Mouse (Mus musculus) thymus, adult 2 months (tissue): ENCODE results near the gene Macf1. TPM values are rescaled to one million over a fixed set of nuclear protein-coding genes. Genes with fewer than 3 reads are reported as not detected.

ENCODE experiments used
- DNase-seq: peaks from one replicate; pipeline ENCODE4 v3.0.0; 2021
- H3K27ac ChIP-seq: fragments of 200-500 bp; 2 replicates; pipeline ENCODE4 v1.5.1; 2012; ENCODE audit warnings: low read length, control low read depth; ENCODE audit not compliant: control insufficient read depth, insufficient read depth
- H3K27me3 ChIP-seq: fragments of 200-500 bp; 2 replicates; pipeline ENCODE4 v1.6.1; 2012; ENCODE audit warnings: mild to moderate bottlenecking, low read length, moderate library complexity, mixed read lengths; ENCODE audit not compliant: control insufficient read depth, insufficient read depth
- H3K36me3 ChIP-seq: fragments of 200-500 bp; 2 replicates; pipeline ENCODE4 v1.6.1; 2012; ENCODE audit warnings: mild to moderate bottlenecking, low read length, moderate library complexity; ENCODE audit not compliant: control insufficient read depth, insufficient read depth
- H3K4me1 ChIP-seq: fragments of 200-500 bp; replicated peaks from 2 replicates; pipeline ENCODE4 v1.6.1; 2012; ENCODE audit warnings: low read length; ENCODE audit not compliant: control insufficient read depth, insufficient read depth
- H3K4me3 ChIP-seq: fragments of 200-500 bp; 2 replicates; pipeline ENCODE4 v1.5.1; 2012; ENCODE audit warnings: mild to moderate bottlenecking, low read length, control low read depth, moderate library complexity; ENCODE audit not compliant: control insufficient read depth, insufficient read depth
- CTCF ChIP-seq: fragments of 200-500 bp; IDR thresholded peaks from 2 replicates; pipeline ENCODE4 v1.5.1; 2012; ENCODE audit warnings: mild to moderate bottlenecking, control low read depth, low read length, moderate library complexity, borderline replicate concordance; ENCODE audit not compliant: control insufficient read depth, poor library complexity, insufficient read depth; ENCODE audit errors: extremely low read depth
- POLR2A ChIP-seq: fragments of 200-500 bp; IDR thresholded peaks from 2 replicates; pipeline ENCODE4 v1.6.1; 2012; ENCODE audit warnings: mild to moderate bottlenecking, low read length, control low read depth, moderate library complexity; ENCODE audit not compliant: control insufficient read depth, poor library complexity, insufficient read depth; ENCODE audit errors: extremely low read depth
- WGBS: fragments of 180-500 bp; shearing (Covaris S2); methylation state at CpG from one replicate; pipeline ENCODE4 v1.1.7; 2018; 5-methylcytosine and 5-hydroxymethylcytosine counted together
- polyA plus RNA-seq: library from polyadenylated mRNA; depleted of rRNA; stranded (reverse); fragments of >200 nt; gene quantifications from 2 replicates; pipeline ENCODE4 v1.2.3, GENCODE M21; 2012

Gene Macf1
- polyA plus RNA-seq, 1 experiment, result 121 TPM

DNA sequence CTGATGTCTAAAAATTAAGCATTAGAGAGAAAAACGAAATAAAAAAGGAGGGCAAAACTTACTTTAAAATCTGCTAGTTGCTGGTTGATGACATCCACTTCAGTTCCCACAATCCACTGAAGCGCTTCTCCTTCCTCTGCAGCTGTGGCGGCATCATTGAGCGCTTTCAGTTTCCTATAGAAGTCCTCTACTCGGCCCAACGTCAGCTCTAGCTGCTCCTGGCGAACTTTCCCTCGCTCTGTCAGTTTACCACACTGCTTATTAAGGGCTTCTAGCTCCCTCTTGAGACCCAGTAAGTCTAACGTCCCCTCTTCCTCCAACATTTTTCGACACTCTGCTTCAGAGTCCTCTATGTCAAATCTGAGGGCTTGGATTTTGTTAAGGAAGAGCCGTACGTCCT is 252.2 kb downstream of the Macf1 start:
- no peak overlapping the region for H3K27ac ChIP-seq
- H3K4me1 ChIP-seq, result no peaks in the 10 kb centered on the region
- TF ChIP-seq CTCF, result no peak
- TF ChIP-seq POLR2A, result no peak
- H3K4me3 ChIP-seq, result no peak overlapping the region
- DNase-seq, result no peak
- WGBS, result 79% methylated on average over 12 of the region's 12 CpGs
- peaks cover 41% of the 10 kb centered on the region for H3K36me3 ChIP-seq
- no peaks in the 10 kb centered on the region for H3K27me3 ChIP-seq

DNA sequence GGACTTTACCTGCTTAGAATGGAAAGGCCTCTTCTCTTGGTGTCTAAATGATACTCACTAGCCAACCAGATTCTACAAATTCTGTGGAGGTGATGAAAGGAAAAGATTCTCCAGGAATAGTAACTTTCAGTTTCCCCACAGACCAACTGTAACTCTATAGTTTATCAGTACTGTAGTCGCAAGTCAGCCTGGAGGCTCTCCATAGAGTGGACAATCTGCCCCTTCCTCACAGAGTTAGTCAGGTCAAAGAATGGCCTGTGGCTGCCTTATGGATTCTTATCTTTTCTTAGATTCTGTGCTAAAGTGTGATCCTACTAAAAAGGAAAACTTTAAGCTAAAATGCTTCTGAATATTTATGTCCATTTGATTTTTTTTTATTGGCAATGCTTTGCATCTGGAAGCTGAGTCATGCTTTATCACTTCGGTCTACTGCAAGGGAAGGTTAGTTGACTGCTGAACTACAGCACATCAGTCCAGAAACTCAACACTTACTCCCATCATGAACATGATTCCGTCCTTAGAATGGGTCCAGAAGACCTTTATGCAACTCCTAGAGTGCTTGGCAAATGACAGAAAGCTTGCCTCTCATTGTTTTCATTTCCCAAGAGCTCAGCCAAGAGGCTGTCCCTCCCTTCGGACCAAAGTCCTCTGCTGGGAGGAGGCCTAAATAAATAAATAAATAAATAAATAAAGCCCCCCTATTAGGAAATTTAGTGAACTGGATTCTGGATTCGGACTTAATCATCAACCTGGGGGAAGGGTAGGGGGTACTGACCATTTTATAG is 256.1 kb downstream of the Macf1 start:
- WGBS, result 92% methylated on average over 5 of the region's 5 CpGs
- Histone ChIP-seq H3K27ac (no peak overlapping the region), H3K4me3 (no peak overlapping the region), H3K4me1 (no peaks in the 10 kb centered on the region), H3K27me3 (no peaks in the 10 kb centered on the region), H3K36me3 (peaks cover 19% of the 10 kb centered on the region)
- TF ChIP-seq POLR2A, result no peak
- TF ChIP-seq CTCF, result no peak
- no peak for DNase-seq

- no peak overlapping the region for H3K27ac ChIP-seq
- H3K4me1 ChIP-seq, result no peaks in the 10 kb centered on the region
- no peak for DNase-seq
Measured at GRCm38 (mm10) chr4:123427271-123427899, 256.8 kb downstream of the Macf1 start.

DNA sequence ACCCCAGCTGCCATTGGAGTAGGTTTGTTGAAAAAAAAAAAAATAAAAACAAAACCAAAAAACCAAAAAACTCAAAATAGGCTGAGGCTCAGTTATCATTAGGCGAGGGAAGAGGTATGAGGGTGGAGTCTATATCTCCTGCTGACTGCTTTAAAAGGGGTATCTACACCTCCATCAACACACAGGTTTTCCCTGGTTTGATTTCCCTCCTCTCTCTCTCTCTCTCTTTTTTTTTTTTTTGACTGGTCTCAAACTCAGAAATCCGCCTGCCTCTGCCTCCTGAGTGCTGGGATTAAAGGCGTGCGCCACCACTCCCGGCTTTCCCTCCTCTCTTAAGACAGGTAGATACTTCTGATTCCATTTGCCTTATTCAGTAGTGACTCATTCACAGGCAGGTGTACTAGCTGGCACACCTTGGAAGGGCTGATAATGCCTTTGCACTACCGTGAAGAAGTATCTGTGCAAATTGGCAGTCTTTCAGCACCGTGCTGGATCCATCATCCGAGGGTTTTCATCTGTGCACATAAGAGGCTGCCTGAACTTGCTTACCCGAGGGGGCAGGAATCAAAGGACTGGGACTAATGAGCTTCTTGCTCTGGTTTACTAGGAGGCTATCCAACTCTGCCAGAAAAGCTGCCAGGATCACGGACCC is 257.6 kb downstream of the Macf1 start:
- H3K36me3 ChIP-seq, result peaks cover 7% of the 10 kb centered on the region
- WGBS, result 92% methylated on average over 10 of the region's 10 CpGs
- no peak for DNase-seq
- no peaks in the 10 kb centered on the region for H3K4me1 ChIP-seq
- no peak overlapping the region for H3K27ac ChIP-seq
- TF ChIP-seq POLR2A, result no peak
- TF ChIP-seq CTCF, result no peak
- no peaks in the 10 kb centered on the region for H3K27me3 ChIP-seq
- no peak overlapping the region for H3K4me3 ChIP-seq

More at GRCm38 (mm10) chr4:123427271-123427899, 256.8 kb downstream of the Macf1 start:
- Histone ChIP-seq H3K27me3 (no peaks in the 10 kb centered on the region), H3K4me3 (no peak overlapping the region), H3K36me3 (peaks cover 12% of the 10 kb centered on the region)
- TF ChIP-seq CTCF (no peak), POLR2A (no peak)
- WGBS, result 93% methylated on average over 9 of the region's 9 CpGs

GRCm38 (mm10) chr4:123425672-123426272 is 258.4 kb downstream of the Macf1 start:
- TF ChIP-seq POLR2A, result no peak
- no peak for TF ChIP-seq CTCF
- WGBS, result 80% methylated on average over 1 of the region's 1 CpGs
- Histone ChIP-seq H3K36me3 (peaks cover 2% of the 10 kb centered on the region), H3K27me3 (no peaks in the 10 kb centered on the region), H3K4me3 (no peak overlapping the region), H3K27ac (no peak overlapping the region), H3K4me1 (no peaks in the 10 kb centered on the region)
- no peak for DNase-seq

- 100% methylated on average over 2 of the region's 2 CpGs for WGBS
- DNase-seq, result no peak
- no peak for TF ChIP-seq POLR2A
- no peak for TF ChIP-seq CTCF
- H3K4me1 ChIP-seq, result no peaks in the 10 kb centered on the region
- no peak overlapping the region for H3K27ac ChIP-seq
- H3K27me3 ChIP-seq, result no peaks in the 10 kb centered on the region
- H3K4me3 ChIP-seq, result no peak overlapping the region
- H3K36me3 ChIP-seq, result no peaks in the 10 kb centered on the region; the same call in 1 of the 2 replicates
Measured at GRCm38 (mm10) chr4:123424050-123424449, 260.1 kb downstream of the Macf1 start.
